Mouse (Mus musculus): ENCODE measurements at regions not wholly inside any gene's neighbourhood (a gene's known extent, or its start where the extent isn't known, plus 50 kb on each side); places are given as distances from the start of the nearest gene placed in this dataset.

GRCm38 (mm10) chr11:19605602-19606001, 318.6 kb upstream of the Spred2 start:
- TF ChIP-seq MAX (IDR thresholded peaks at IDR 0.05; ENCODE audit: low read length) (no peak), CTCF (conservative IDR thresholded peaks at IDR 0.05 in 1 of 2, IDR thresholded peaks at IDR 0.05 in 1 of 2; ENCODE audit: low read depth in 2 of 2, low read length in 2 of 2) (no peak), NELFE (IDR thresholded peaks at IDR 0.05; ENCODE audit: low read depth, low read length) (no peak), SMC3 (IDR thresholded peaks at IDR 0.05; ENCODE audit: low read depth, low read length) (no peak), MAFK (IDR thresholded peaks at IDR 0.05; ENCODE audit: insufficient replicate concordance, low read length) (no peak), ETS1 (conservative IDR thresholded peaks at IDR 0.05; ENCODE audit: low read depth, low read length) (no peak), SIN3A (IDR thresholded peaks at IDR 0.05; ENCODE audit: low read length) (no peak), MYC (IDR thresholded peaks at IDR 0.05; ENCODE audit: low read depth, low read length) (no peak), POLR2A (IDR thresholded peaks at IDR 0.05; ENCODE audit: low read depth, low read length) (no peak), IRF4 (IDR thresholded peaks at IDR 0.05; ENCODE audit: low read depth, low read length) (no peak), EP300 (IDR thresholded peaks at IDR 0.05; ENCODE audit: low read length) (no peak), HCFC1 (IDR thresholded peaks at IDR 0.05; ENCODE audit: low read depth, low read length) (no peak)
